Mouse (Mus musculus): ENCODE data around the gene Pttg1ip. TPM values are rescaled to one million over a fixed set of nuclear protein-coding genes. Genes with fewer than 3 reads are reported as not detected.

The Pttg1ip gene
- polyA plus RNA-seq, 1 experiment from 2014 or later, result 71.8 TPM

- H3K27me3 ChIP-seq (ENCODE audit: control insufficient read depth, insufficient read depth, low read length), result no peaks in the 10 kb centered on the region
- H3K9me3 ChIP-seq (ENCODE audit: control insufficient read depth, low read length), result no peaks in the 10 kb centered on the region
- peak overlapping the region; percentile 71 for H3K4me3 ChIP-seq (replicated peaks; ENCODE audit: low read depth, low read length)
- WGBS, result 47% methylated on average over 7 of the region's 7 CpGs
- peak overlapping the region; percentile 75 for H3K9ac ChIP-seq (replicated peaks; ENCODE audit: low read length)
- ATAC-seq (ENCODE audit: low FRiP score, low TSS enrichment) (no peak; the same call in none of the 2 replicates), DNase-seq (no peak)
- H3K4me1 ChIP-seq (ENCODE audit: control insufficient read depth, insufficient read depth, low read length), result peaks cover 12% of the 10 kb centered on the region
- peak overlapping the region; percentile 95 for H3K27ac ChIP-seq (replicated peaks; ENCODE audit: low read depth, low read length)
- H3K4me2 ChIP-seq (ENCODE audit: low read length), result peak overlapping the region; percentile 86
- H3K36me3 ChIP-seq (ENCODE audit: control insufficient read depth, insufficient read depth, low read length), result peaks cover 25% of the 10 kb centered on the region
Observed at GRCm38 (mm10) chr10:77606855-77607254, 25.3 kb downstream of the Pttg1ip start.

DNA sequence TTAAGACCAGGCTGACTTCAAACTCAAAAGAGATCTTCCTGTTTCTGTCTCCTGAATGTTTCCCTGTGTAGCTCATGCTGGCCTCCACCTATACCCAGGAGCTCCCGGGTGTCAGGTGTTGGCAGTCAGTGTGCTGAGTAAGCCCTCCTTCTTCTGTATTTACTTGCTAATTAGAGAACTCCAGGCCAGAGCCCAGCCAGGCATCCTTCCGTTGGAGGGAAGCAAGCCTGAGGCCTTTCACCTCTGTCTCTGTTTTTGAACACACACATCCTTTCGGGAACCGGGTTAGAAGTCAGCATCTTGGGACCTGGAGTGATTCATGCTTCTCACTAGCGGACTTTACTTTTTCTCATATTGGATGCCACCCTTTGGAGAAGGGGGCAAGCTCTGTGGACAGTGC is 25.9 kb downstream of the Pttg1ip start:
- ATAC-seq (ENCODE audit: low FRiP score, low TSS enrichment) (no peak), DNase-seq (no peak)
- Histone ChIP-seq H3K4me3 (replicated peaks; ENCODE audit: low read depth, low read length) (peak overlapping the region; percentile 71; the same call in 1 of the 2 replicates), H3K4me2 (ENCODE audit: low read length) (peak overlapping the region; percentile 86), H3K9me3 (ENCODE audit: control insufficient read depth, low read length) (no peaks in the 10 kb centered on the region), H3K36me3 (ENCODE audit: control insufficient read depth, insufficient read depth, low read length) (peaks cover 28% of the 10 kb centered on the region), H3K4me1 (ENCODE audit: control insufficient read depth, insufficient read depth, low read length) (peaks cover 12% of the 10 kb centered on the region), H3K27ac (replicated peaks; ENCODE audit: low read depth, low read length) (no peak overlapping the region), H3K27me3 (ENCODE audit: control insufficient read depth, insufficient read depth, low read length) (no peaks in the 10 kb centered on the region), H3K9ac (replicated peaks; ENCODE audit: low read length) (no peak overlapping the region; the same call in 1 of the 2 replicates)
- 72% methylated on average over 5 of the region's 5 CpGs for WGBS

- Histone ChIP-seq H3K4me1 (ENCODE audit: control insufficient read depth, insufficient read depth, low read length) (peaks cover 12% of the 10 kb centered on the region), H3K9ac (replicated peaks; ENCODE audit: low read length) (no peak overlapping the region), H3K27ac (replicated peaks; ENCODE audit: low read depth, low read length) (no peak overlapping the region), H3K4me2 (ENCODE audit: low read length) (no peak overlapping the region), H3K4me3 (replicated peaks; ENCODE audit: low read depth, low read length) (no peak overlapping the region), H3K27me3 (ENCODE audit: control insufficient read depth, insufficient read depth, low read length) (no peaks in the 10 kb centered on the region), H3K9me3 (ENCODE audit: control insufficient read depth, low read length) (no peaks in the 10 kb centered on the region), H3K36me3 (ENCODE audit: control insufficient read depth, insufficient read depth, low read length) (peaks cover 35% of the 10 kb centered on the region)
- ATAC-seq (ENCODE audit: low FRiP score, low TSS enrichment) (no peak), DNase-seq (no peak)
- 67% methylated on average over 8 of the region's 8 CpGs for WGBS
Observed at GRCm38 (mm10) chr10:77608589-77608988, 27.1 kb downstream of the Pttg1ip start.

DNA sequence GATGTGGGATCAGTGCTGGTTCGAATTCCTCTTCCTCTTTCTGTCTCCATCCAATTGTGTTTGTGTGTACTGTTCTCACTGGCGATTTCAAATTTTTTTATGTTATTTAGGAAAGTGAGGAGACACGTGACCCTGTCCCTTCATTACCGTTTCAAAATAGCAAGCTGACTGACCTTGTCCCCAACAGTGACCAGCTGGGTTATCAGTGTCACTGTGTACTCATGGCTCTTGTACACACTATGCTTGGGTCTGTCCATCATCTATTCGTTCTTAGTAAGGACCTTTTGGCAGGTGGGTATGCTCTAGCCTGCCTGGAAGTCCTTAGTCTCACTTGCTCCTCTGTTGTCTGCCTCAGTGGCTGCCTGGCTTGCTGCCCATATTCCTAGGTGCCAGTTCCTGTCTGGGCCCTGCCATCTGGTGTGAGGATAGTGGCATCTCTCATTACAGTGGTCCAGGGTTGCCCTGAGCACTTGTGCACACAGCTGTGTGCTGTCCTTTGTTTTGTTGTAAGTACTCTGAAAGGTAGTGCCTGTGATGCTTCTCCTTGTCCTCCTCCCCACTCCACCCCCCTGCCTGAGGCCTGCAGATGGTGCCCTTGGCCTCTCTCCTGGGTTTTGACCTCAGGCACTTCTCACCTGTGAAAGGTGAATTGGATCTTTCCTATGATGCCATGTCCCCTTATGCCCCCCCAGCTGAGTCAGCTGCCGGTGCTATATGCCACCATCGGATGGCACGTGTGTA is 28.9 kb downstream of the Pttg1ip start:
- Histone ChIP-seq H3K27ac (replicated peaks; ENCODE audit: low read depth, low read length) (no peak overlapping the region), H3K36me3 (ENCODE audit: control insufficient read depth, insufficient read depth, low read length) (peaks cover 53% of the 10 kb centered on the region), H3K4me1 (ENCODE audit: control insufficient read depth, insufficient read depth, low read length) (peaks cover 12% of the 10 kb centered on the region), H3K9me3 (ENCODE audit: control insufficient read depth, low read length) (no peaks in the 10 kb centered on the region), H3K4me3 (replicated peaks; ENCODE audit: low read depth, low read length) (no peak overlapping the region), H3K9ac (replicated peaks; ENCODE audit: low read length) (no peak overlapping the region), H3K27me3 (ENCODE audit: control insufficient read depth, insufficient read depth, low read length) (no peaks in the 10 kb centered on the region), H3K4me2 (ENCODE audit: low read length) (no peak overlapping the region)
- ATAC-seq (ENCODE audit: low FRiP score, low TSS enrichment), result no peak
- WGBS, result 91% methylated on average over 8 of the region's 8 CpGs
- no peak for DNase-seq

GRCm38 (mm10) chr10:77613409-77613808 is 31.9 kb downstream of the Pttg1ip start:
- H3K4me2 ChIP-seq (ENCODE audit: low read length), result no peak overlapping the region
- H3K27ac ChIP-seq (replicated peaks; ENCODE audit: low read depth, low read length), result no peak overlapping the region
- H3K4me3 ChIP-seq (replicated peaks; ENCODE audit: low read depth, low read length), result no peak overlapping the region
- H3K9ac ChIP-seq (replicated peaks; ENCODE audit: low read length), result no peak overlapping the region
- DNase-seq (no peak), ATAC-seq (ENCODE audit: low FRiP score, low TSS enrichment) (no peak)
- WGBS, result 92% methylated on average over 3 of the region's 3 CpGs
- H3K27me3 ChIP-seq (ENCODE audit: control insufficient read depth, insufficient read depth, low read length), result no peaks in the 10 kb centered on the region
- no peaks in the 10 kb centered on the region for H3K9me3 ChIP-seq (ENCODE audit: control insufficient read depth, low read length)
- no peaks in the 10 kb centered on the region for H3K4me1 ChIP-seq (ENCODE audit: control insufficient read depth, insufficient read depth, low read length)
- H3K36me3 ChIP-seq (ENCODE audit: control insufficient read depth, insufficient read depth, low read length), result peaks cover 82% of the 10 kb centered on the region

DNA sequence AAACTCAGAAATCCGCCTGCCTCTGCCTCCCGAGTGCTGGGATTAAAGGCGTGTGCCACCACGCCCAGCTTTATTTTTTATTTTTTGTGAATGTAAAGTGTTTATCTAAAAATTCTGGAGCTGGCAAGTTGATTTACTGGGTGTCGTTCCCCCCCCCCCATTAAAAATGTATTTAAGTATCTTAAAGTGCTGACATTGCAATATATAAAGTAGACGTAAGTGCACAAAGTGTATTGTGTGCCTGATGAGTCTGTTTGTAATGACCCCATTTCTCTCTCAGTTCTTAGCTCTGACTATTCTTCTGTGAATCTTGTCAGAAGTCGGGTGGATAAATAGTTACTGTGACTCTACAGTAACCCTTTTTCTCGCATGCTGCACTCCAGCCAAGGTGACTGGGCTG is 34.1 kb downstream of the Pttg1ip start:
- Histone ChIP-seq H3K4me1 (ENCODE audit: control insufficient read depth, insufficient read depth, low read length) (no peaks in the 10 kb centered on the region), H3K27me3 (ENCODE audit: control insufficient read depth, insufficient read depth, low read length) (no peaks in the 10 kb centered on the region), H3K9me3 (ENCODE audit: control insufficient read depth, low read length) (no peaks in the 10 kb centered on the region), H3K27ac (replicated peaks; ENCODE audit: low read depth, low read length) (no peak overlapping the region), H3K4me2 (ENCODE audit: low read length) (no peak overlapping the region), H3K9ac (replicated peaks; ENCODE audit: low read length) (no peak overlapping the region), H3K4me3 (replicated peaks; ENCODE audit: low read depth, low read length) (no peak overlapping the region), H3K36me3 (ENCODE audit: control insufficient read depth, insufficient read depth, low read length) (peaks cover 69% of the 10 kb centered on the region)
- DNase-seq, result no peak
- WGBS, result 93% methylated on average over 8 of the region's 8 CpGs
- ATAC-seq (ENCODE audit: low FRiP score, low TSS enrichment), result no peak

DNA sequence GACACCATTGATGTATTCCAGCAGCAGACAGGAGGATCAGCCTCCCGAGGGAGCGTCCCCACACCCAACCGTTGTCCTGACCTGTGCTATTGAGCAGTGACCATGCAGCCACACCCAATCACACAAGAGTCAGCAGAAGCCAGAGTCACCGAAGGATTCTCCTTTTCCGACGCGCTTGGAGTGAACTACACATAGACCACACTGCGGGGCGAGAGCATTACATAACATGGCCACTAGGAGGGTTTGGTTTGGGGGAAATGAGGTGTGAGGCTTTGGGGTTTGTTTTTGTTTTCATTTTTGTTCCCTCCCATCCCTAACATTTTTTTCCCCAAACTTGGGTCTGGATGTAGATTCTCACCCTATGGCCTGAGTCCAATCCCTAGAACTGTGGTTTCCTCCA is 34.6 kb downstream of the Pttg1ip start:
- Histone ChIP-seq H3K36me3 (ENCODE audit: control insufficient read depth, insufficient read depth, low read length) (peaks cover 64% of the 10 kb centered on the region), H3K4me3 (replicated peaks; ENCODE audit: low read depth, low read length) (no peak overlapping the region), H3K27ac (replicated peaks; ENCODE audit: low read depth, low read length) (no peak overlapping the region), H3K4me1 (ENCODE audit: control insufficient read depth, insufficient read depth, low read length) (no peaks in the 10 kb centered on the region), H3K9me3 (ENCODE audit: control insufficient read depth, low read length) (no peaks in the 10 kb centered on the region), H3K9ac (replicated peaks; ENCODE audit: low read length) (no peak overlapping the region), H3K27me3 (ENCODE audit: control insufficient read depth, insufficient read depth, low read length) (no peaks in the 10 kb centered on the region), H3K4me2 (ENCODE audit: low read length) (no peak overlapping the region)
- WGBS, result 93% methylated on average over 9 of the region's 9 CpGs
- ATAC-seq (ENCODE audit: low FRiP score, low TSS enrichment) (no peak), DNase-seq (no peak)

DNA sequence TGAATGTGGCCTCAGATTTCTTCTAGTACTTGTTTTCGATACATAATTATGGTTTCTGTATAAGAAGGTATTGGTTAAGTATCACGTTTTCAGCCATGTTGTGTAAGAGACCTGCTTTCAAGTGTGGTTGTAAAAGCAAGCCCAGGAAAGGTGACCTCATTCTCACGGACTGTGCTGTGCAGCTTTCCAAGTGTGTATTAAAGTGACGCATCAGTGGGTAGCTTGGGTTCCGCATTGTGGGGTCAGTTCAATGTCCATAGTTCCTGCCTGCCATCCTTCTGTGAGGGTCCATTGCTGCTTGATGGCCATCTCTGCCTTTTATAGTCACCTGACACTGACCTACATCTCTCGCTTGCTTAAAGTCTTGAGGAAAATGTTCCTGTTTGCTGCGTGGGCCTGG is 35.4 kb downstream of the Pttg1ip start:
- Histone ChIP-seq H3K4me1 (ENCODE audit: control insufficient read depth, insufficient read depth, low read length) (0 out of 2 replicates have a peak, but pooled peaks cover 3% of the 10 kb centered on the region), H3K9me3 (ENCODE audit: control insufficient read depth, low read length) (no peaks in the 10 kb centered on the region), H3K4me2 (ENCODE audit: low read length) (no peak overlapping the region), H3K36me3 (ENCODE audit: control insufficient read depth, insufficient read depth, low read length) (peaks cover 56% of the 10 kb centered on the region), H3K27me3 (ENCODE audit: control insufficient read depth, insufficient read depth, low read length) (no peaks in the 10 kb centered on the region), H3K27ac (replicated peaks; ENCODE audit: low read depth, low read length) (no peak overlapping the region), H3K4me3 (replicated peaks; ENCODE audit: low read depth, low read length) (no peak overlapping the region), H3K9ac (replicated peaks; ENCODE audit: low read length) (no peak overlapping the region)
- DNase-seq, result no peak
- 95% methylated on average over 7 of the region's 7 CpGs for WGBS
- ATAC-seq (ENCODE audit: low FRiP score, low TSS enrichment), result no peak

DNA sequence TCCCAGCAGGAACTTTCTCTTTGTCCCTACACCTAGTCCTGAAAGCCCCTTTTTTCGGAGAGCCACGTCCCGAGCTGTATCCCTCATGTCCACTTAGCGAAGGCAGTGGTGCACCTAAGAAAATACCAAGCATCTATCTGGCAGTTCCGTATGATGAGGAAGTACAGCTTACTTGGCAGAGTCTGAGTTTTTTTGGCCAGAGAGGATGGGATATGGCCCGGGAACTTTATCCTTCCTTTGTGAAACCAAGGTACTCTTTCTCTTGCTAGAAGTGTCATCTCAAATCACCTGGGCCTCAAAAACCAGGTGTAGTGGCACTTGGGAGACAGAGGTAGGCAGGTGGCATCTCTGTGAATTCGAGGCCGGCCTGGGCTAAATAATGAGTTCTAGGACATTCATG is 40.0 kb downstream of the Pttg1ip start:
- peak overlapping the region; percentile 91 for H3K27ac ChIP-seq (replicated peaks; ENCODE audit: low read depth, low read length)
- no peak; the same call in 1 of the 2 replicates for ATAC-seq (ENCODE audit: low FRiP score, low TSS enrichment)

More for the DNA sequence above, 40.0 kb downstream of the Pttg1ip start:
- Histone ChIP-seq H3K4me1 (ENCODE audit: control insufficient read depth, insufficient read depth, low read length) (peaks cover 18% of the 10 kb centered on the region), H3K9me3 (ENCODE audit: control insufficient read depth, low read length) (no peaks in the 10 kb centered on the region), H3K4me3 (replicated peaks; ENCODE audit: low read depth, low read length) (peak overlapping the region; percentile 96), H3K9ac (replicated peaks; ENCODE audit: low read length) (peak overlapping the region; percentile 93), H3K27me3 (ENCODE audit: control insufficient read depth, insufficient read depth, low read length) (no peaks in the 10 kb centered on the region), H3K4me2 (ENCODE audit: low read length) (peak overlapping the region; percentile 57), H3K36me3 (ENCODE audit: control insufficient read depth, insufficient read depth, low read length) (peaks cover 22% of the 10 kb centered on the region)
- WGBS, result 77% methylated on average over 8 of the region's 8 CpGs
- no peak for DNase-seq

All from midbrain, embryonic 14.5 days (tissue).